Mouse (Mus musculus): ENCODE results near the gene Pde3a. TPM values are rescaled to one million over a fixed set of nuclear protein-coding genes. Genes with fewer than 3 reads are reported as not detected.
"Not testable (repeated sequence)": the region's sequence is repeated elsewhere in the genome, so short reads cannot be mapped to it uniquely, and the experiment has no call there.

Pde3a gene
- polyA plus RNA-seq, 1 experiment from 2014 or later = 4.8 TPM

DNA sequence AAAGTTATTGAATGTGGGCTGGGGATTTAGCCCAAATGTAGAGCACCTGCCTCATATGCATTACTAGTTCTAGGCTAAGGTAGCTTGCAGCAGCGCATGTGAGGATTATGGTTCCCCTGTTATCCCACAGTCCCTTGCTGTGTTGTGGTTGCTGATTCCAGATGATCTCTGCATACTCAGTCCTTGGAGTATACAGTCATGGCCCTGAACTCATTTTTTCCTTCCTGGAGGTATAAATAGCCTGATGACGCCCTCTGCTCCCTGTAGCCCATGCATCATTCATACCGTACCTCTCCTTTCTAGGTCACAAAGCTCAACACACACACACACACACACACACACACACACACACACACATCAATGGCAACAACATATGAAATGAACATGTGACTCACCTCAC, 72.2 kb downstream of the Pde3a start:
- Histone ChIP-seq H3K4me2 (ENCODE audit: low read depth, low read length) (no peak overlapping the region), H3K9ac (ENCODE audit: low read depth, low read length) (no peak overlapping the region), H3K27ac (replicated peaks; ENCODE audit: low read depth, low read length) (no peak overlapping the region), H3K4me3 (ENCODE audit: low read depth, low read length) (no peak overlapping the region), H3K4me1 (ENCODE audit: control insufficient read depth, insufficient read depth, low read length) (no peaks in the 10 kb centered on the region), H3K9me3 (ENCODE audit: control insufficient read depth, low read length) (no peaks in the 10 kb centered on the region), H3K36me3 (ENCODE audit: control insufficient read depth, insufficient read depth, low read length) (no peaks in the 10 kb centered on the region), H3K27me3 (replicated peaks; ENCODE audit: control insufficient read depth, insufficient read depth, low read length) (no peaks in the 10 kb centered on the region)
- 91% methylated on average over 3 of the region's 3 CpGs for WGBS
- ATAC-seq (ENCODE audit: low read depth) = no peak
- DNase-seq (ENCODE audit: low spot score) = no peak

DNA sequence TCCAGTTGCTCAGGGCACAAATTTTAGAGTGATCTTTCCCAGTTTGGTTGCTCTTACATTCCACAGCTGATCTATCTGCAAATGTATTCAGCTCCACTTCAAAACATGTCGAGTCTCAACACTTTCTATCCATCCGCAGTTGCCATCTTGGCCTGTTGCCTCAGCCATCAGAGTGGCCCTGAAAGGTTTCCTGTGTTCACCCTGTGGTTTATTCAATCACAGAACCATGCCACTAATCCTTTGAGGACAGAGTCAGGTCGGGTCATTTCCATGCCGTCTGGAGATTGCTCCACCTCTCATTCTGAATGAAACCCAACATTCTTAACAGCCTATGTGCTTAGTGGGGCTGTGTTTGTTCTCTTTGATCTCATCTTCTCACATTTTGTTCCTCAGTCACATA, 73.9 kb downstream of the Pde3a start:
- no peaks in the 10 kb centered on the region for H3K4me1 ChIP-seq (ENCODE audit: control insufficient read depth, insufficient read depth, low read length)
- no peaks in the 10 kb centered on the region for H3K27me3 ChIP-seq (replicated peaks; ENCODE audit: control insufficient read depth, insufficient read depth, low read length)
- no peak overlapping the region for H3K4me2 ChIP-seq (ENCODE audit: low read depth, low read length)
- no peak overlapping the region for H3K9ac ChIP-seq (ENCODE audit: low read depth, low read length)
- ATAC-seq (ENCODE audit: low read depth) (no peak), DNase-seq (ENCODE audit: low spot score) (no peak)
- 37% methylated on average over 4 of the region's 4 CpGs for WGBS
- no peaks in the 10 kb centered on the region for H3K36me3 ChIP-seq (ENCODE audit: control insufficient read depth, insufficient read depth, low read length)
- H3K9me3 ChIP-seq (ENCODE audit: control insufficient read depth, low read length) = no peaks in the 10 kb centered on the region
- no peak overlapping the region for H3K4me3 ChIP-seq (ENCODE audit: low read depth, low read length)
- H3K27ac ChIP-seq (replicated peaks; ENCODE audit: low read depth, low read length) = no peak overlapping the region

DNA sequence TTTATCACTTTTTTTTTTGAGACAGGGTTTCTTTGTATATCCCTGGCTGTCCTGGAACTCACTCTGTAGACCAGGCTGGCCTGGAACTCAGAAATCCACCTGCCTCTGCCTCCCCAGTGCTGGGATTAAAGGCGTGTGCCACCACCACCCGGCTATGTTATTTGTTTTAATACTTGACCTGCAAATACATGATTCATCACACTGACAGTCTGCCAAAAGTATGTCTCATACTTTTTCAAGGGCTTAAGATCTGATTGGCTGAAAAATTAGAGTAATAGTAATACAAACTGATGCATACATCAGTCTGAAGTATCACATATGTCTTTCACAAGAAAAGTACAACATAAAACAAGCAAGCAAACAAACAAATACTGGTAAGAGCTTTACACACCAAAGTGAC, 78.1 kb downstream of the Pde3a start:
- DNase-seq (ENCODE audit: low spot score); H3K9me3 ChIP-seq (ENCODE audit: control insufficient read depth, low read length); H3K4me1 ChIP-seq (ENCODE audit: control insufficient read depth, insufficient read depth, low read length); ATAC-seq (ENCODE audit: low read depth); H3K36me3 ChIP-seq (ENCODE audit: control insufficient read depth, insufficient read depth, low read length); H3K27ac ChIP-seq (replicated peaks; ENCODE audit: low read depth, low read length); H3K27me3 ChIP-seq (replicated peaks; ENCODE audit: control insufficient read depth, insufficient read depth, low read length); H3K4me2 ChIP-seq (ENCODE audit: low read depth, low read length); H3K4me3 ChIP-seq (ENCODE audit: low read depth, low read length); H3K9ac ChIP-seq (ENCODE audit: low read depth, low read length): not testable (repeated sequence)
- WGBS = 75% methylated on average over 2 of the region's 2 CpGs

DNA sequence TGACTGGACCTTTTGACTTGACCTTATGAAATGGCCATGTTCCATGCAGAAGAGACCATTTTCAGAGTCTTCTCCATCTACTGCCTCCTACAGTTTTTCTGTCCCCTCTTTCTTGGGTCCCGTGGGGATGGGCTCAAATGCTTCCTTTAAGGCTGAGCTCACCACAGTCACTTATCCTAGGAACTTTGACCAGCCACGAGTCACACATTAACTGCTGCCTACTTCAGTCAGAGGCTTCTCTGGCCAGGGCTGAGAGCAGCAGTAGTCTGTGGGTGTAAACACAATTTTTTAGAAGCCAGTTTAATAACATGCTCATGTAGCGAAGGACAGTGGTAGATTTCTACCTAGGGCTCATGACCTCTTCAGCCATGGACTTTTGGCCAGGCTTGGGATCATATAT, 79.0 kb downstream of the Pde3a start:
- Histone ChIP-seq H3K27ac (replicated peaks; ENCODE audit: low read depth, low read length) (no peak overlapping the region), H3K4me3 (ENCODE audit: low read depth, low read length) (no peak overlapping the region), H3K36me3 (ENCODE audit: control insufficient read depth, insufficient read depth, low read length) (no peaks in the 10 kb centered on the region), H3K9me3 (ENCODE audit: control insufficient read depth, low read length) (no peaks in the 10 kb centered on the region), H3K4me2 (ENCODE audit: low read depth, low read length) (no peak overlapping the region), H3K4me1 (ENCODE audit: control insufficient read depth, insufficient read depth, low read length) (no peaks in the 10 kb centered on the region), H3K27me3 (replicated peaks; ENCODE audit: control insufficient read depth, insufficient read depth, low read length) (no peaks in the 10 kb centered on the region), H3K9ac (ENCODE audit: low read depth, low read length) (no peak overlapping the region)
- ATAC-seq (ENCODE audit: low read depth) (no peak), DNase-seq (ENCODE audit: low spot score) (no peak)
- 92% methylated on average over 3 of the region's 3 CpGs for WGBS

DNA sequence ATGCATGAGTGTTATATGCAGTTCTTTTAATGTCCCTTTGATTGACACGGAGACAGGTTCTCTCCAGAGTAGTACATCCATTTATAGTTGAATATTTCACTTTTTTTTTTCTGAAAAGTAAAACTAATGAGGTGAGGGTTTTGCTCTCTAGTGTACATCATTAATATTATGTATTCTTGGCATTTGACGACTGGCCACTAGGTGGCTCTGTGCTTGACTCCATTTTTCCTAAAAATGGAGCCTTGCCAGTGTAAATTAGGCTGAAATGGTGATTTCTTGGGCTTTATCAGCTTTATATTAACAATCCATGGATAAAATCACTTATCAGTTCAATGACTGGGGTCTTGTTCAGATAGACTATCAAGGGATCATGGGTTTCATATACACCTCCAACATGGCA, 82.4 kb downstream of the Pde3a start:
- DNase-seq (ENCODE audit: low spot score) (no peak), ATAC-seq (ENCODE audit: low read depth) (no peak)
- Histone ChIP-seq H3K4me1 (ENCODE audit: control insufficient read depth, insufficient read depth, low read length) (no peaks in the 10 kb centered on the region), H3K9me3 (ENCODE audit: control insufficient read depth, low read length) (no peaks in the 10 kb centered on the region), H3K4me3 (ENCODE audit: low read depth, low read length) (no peak overlapping the region), H3K36me3 (ENCODE audit: control insufficient read depth, insufficient read depth, low read length) (no peaks in the 10 kb centered on the region), H3K4me2 (ENCODE audit: low read depth, low read length) (no peak overlapping the region), H3K9ac (ENCODE audit: low read depth, low read length) (no peak overlapping the region), H3K27me3 (replicated peaks; ENCODE audit: control insufficient read depth, insufficient read depth, low read length) (no peaks in the 10 kb centered on the region), H3K27ac (replicated peaks; ENCODE audit: low read depth, low read length) (no peak overlapping the region)
- 44% methylated on average over 2 of the region's 2 CpGs for WGBS

DNA sequence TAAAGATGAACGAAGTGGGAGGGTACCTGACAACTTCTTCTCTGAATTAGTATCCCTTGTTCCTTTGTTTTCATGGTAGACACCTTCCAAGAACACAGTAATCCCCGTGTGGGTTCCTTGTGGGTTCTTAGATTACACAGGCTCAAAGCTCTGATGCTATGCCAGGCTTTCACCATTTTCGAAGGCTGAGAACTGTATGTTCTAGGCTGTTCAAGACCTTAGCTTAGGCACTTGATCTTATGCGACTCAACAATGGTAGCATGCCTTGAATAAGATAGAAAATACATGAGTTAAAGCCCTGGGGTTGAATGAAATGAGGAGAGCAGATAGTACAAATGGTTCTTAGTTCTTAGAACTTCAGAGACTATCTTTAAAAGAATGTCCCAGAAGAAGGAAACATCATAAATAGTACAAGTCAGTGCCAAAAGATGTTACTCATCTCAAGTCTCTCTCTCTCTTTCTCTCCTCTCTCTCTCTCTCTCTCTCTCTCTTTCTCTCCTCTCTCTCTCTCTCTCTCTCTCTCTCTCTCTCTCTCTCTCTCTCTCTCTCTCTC, 83.6 kb downstream of the Pde3a start:
- H3K27me3 ChIP-seq (replicated peaks; ENCODE audit: control insufficient read depth, insufficient read depth, low read length) = no peaks in the 10 kb centered on the region
- no peak for DNase-seq (ENCODE audit: low spot score)
- no peak overlapping the region for H3K4me2 ChIP-seq (ENCODE audit: low read depth, low read length)
- no peak overlapping the region for H3K4me3 ChIP-seq (ENCODE audit: low read depth, low read length)
- H3K4me1 ChIP-seq (ENCODE audit: control insufficient read depth, insufficient read depth, low read length) = no peaks in the 10 kb centered on the region
- WGBS = 80% methylated on average over 4 of the region's 4 CpGs
- ATAC-seq (ENCODE audit: low read depth) = no peak
- no peak overlapping the region for H3K9ac ChIP-seq (ENCODE audit: low read depth, low read length)
- H3K9me3 ChIP-seq (ENCODE audit: control insufficient read depth, low read length) = no peaks in the 10 kb centered on the region
- H3K27ac ChIP-seq (replicated peaks; ENCODE audit: low read depth, low read length) = no peak overlapping the region
- H3K36me3 ChIP-seq (ENCODE audit: control insufficient read depth, insufficient read depth, low read length) = no peaks in the 10 kb centered on the region

DNA sequence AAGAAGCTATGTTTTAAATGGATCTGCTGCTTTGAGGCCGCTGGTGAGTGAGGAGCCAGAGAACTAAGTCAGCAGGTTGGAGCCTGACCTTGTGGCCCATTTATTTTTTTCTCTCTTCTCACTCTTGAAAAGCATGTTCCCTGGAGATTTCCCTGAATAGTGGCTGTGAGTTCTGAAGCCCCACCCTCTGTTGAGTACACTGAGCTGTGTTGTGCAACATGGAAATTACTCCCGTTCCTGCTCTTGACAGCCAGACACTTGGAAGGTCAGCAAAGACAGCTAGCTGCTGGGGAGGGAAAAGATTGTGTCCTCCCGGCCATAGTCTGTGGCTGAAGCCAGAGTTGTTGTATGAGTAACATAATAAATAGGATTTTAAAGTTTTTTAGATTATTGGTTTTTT, 84.2 kb downstream of the Pde3a start:
- no peak overlapping the region for H3K27ac ChIP-seq (replicated peaks; ENCODE audit: low read depth, low read length)
- DNase-seq (ENCODE audit: low spot score) (peak; percentile 68), ATAC-seq (ENCODE audit: low read depth) (no peak)
- no peaks in the 10 kb centered on the region for H3K27me3 ChIP-seq (replicated peaks; ENCODE audit: control insufficient read depth, insufficient read depth, low read length)
- no peak overlapping the region for H3K9ac ChIP-seq (ENCODE audit: low read depth, low read length)
- no peak overlapping the region for H3K4me3 ChIP-seq (ENCODE audit: low read depth, low read length)
- no peaks in the 10 kb centered on the region for H3K36me3 ChIP-seq (ENCODE audit: control insufficient read depth, insufficient read depth, low read length)
- H3K4me2 ChIP-seq (ENCODE audit: low read depth, low read length) = no peak overlapping the region
- no peaks in the 10 kb centered on the region for H3K9me3 ChIP-seq (ENCODE audit: control insufficient read depth, low read length)
- 39% methylated on average over 3 of the region's 3 CpGs for WGBS
- no peaks in the 10 kb centered on the region for H3K4me1 ChIP-seq (ENCODE audit: control insufficient read depth, insufficient read depth, low read length)

DNA sequence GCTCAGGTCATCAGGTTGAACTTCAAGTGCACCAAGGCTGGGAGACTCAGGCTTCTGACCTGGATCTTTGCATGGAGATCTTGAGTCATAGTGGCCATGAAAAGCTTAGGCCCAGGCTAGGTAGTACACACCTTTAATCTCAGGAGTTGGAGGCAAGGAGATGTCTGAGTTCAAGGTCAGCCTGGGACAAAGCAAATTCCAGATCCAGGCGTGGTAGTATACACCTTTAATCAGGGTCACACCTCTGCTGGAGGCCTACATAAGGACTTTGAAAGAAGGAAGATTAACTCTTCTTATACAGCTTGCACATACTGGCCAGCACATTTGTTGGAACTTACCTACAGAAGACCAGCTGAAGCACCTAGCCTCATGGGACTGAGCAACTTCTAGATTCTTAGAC, 86.8 kb downstream of the Pde3a start:
- 85% methylated on average over 1 of the region's 1 CpGs for WGBS
- Histone ChIP-seq H3K4me3 (ENCODE audit: low read depth, low read length) (no peak overlapping the region), H3K4me1 (ENCODE audit: control insufficient read depth, insufficient read depth, low read length) (no peaks in the 10 kb centered on the region), H3K9me3 (ENCODE audit: control insufficient read depth, low read length) (no peaks in the 10 kb centered on the region), H3K27me3 (replicated peaks; ENCODE audit: control insufficient read depth, insufficient read depth, low read length) (no peaks in the 10 kb centered on the region), H3K36me3 (ENCODE audit: control insufficient read depth, insufficient read depth, low read length) (no peaks in the 10 kb centered on the region), H3K27ac (replicated peaks; ENCODE audit: low read depth, low read length) (no peak overlapping the region), H3K9ac (ENCODE audit: low read depth, low read length) (no peak overlapping the region), H3K4me2 (ENCODE audit: low read depth, low read length) (no peak overlapping the region)
- no peak for ATAC-seq (ENCODE audit: low read depth)
- DNase-seq (ENCODE audit: low spot score) = no peak

DNA sequence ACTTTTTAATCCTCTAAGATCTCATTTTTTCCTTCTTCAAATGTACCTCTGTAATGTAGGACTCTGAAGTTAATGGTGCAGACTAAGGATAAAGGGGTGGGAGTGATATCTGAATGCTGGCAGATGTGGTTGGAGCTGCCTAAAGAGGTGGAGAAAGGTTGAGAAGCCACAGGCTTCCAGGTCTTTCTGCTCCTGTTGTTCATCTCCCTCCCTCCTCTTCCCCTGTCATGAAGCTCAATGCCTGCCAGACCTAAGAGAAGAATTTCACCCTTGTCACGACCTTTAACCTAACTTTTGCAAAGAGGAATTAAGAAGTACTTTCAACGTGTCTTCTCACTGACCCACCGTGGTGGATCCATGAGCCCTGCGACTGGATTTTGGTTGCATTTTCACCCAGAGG, 87.4 kb downstream of the Pde3a start:
- DNase-seq (ENCODE audit: low spot score) = no peak
- Histone ChIP-seq H3K36me3 (ENCODE audit: control insufficient read depth, insufficient read depth, low read length) (no peaks in the 10 kb centered on the region), H3K9ac (ENCODE audit: low read depth, low read length) (no peak overlapping the region), H3K4me3 (ENCODE audit: low read depth, low read length) (no peak overlapping the region), H3K27ac (replicated peaks; ENCODE audit: low read depth, low read length) (no peak overlapping the region), H3K4me2 (ENCODE audit: low read depth, low read length) (no peak overlapping the region), H3K4me1 (ENCODE audit: control insufficient read depth, insufficient read depth, low read length) (no peaks in the 10 kb centered on the region), H3K27me3 (replicated peaks; ENCODE audit: control insufficient read depth, insufficient read depth, low read length) (no peaks in the 10 kb centered on the region), H3K9me3 (ENCODE audit: control insufficient read depth, low read length) (no peaks in the 10 kb centered on the region)
- ATAC-seq (ENCODE audit: low read depth) = no peak
- WGBS = 60% methylated on average over 4 of the region's 4 CpGs
